Mouse (Mus musculus) heart, embryonic 12.5 days (tissue): ENCODE measurements around the gene Myo1g. TPM values are rescaled to one million over a fixed set of nuclear protein-coding genes. Genes with fewer than 3 reads are reported as not detected.
"Not testable (repeated sequence)": the region's sequence is repeated elsewhere in the genome, so short reads cannot be mapped to it uniquely, and the experiment has no call there.

ENCODE experiments used
- ATAC-seq: fragments of 200-750 bp; cut with Nextera tagmentation; 2 replicates; pipeline ENCODE4 v1.8.0; 2017; ENCODE audit warnings: moderate TSS enrichment, moderate library complexity; ENCODE audit not compliant: insufficient number of reproducible peaks, low FRiP score
- H3K27ac ChIP-seq: fragments of 300-500 bp; sonication (generic); 2 replicates; pipeline ENCODE4 v1.5.1; 2016; ENCODE audit warnings: mild to moderate bottlenecking, moderate library complexity; ENCODE audit not compliant: poor library complexity, severe bottlenecking
- H3K27me3 ChIP-seq: fragments of 300-500 bp; sonication (generic); replicated peaks from 2 replicates; pipeline ENCODE4 v1.6.1; 2016; ENCODE audit warnings: mild to moderate bottlenecking, moderate library complexity
- H3K36me3 ChIP-seq: fragments of 300-500 bp; sonication (generic); 2 replicates; pipeline ENCODE4 v1.6.1; 2016; ENCODE audit warnings: mild to moderate bottlenecking, moderate library complexity
- H3K4me1 ChIP-seq: fragments of 300-500 bp; sonication (generic); replicated peaks from 2 replicates; pipeline ENCODE4 v1.6.1; 2016; ENCODE audit warnings: mild to moderate bottlenecking
- H3K4me2 ChIP-seq: fragments of 300-500 bp; sonication (generic); 2 replicates; pipeline ENCODE4 v1.6.1; 2016; ENCODE audit warnings: mild to moderate bottlenecking, moderate library complexity
- H3K4me3 ChIP-seq: fragments of 300-500 bp; sonication (generic); 2 replicates; pipeline ENCODE4 v1.5.1; 2016; ENCODE audit warnings: mild to moderate bottlenecking
- H3K9ac ChIP-seq: fragments of 300-500 bp; sonication (generic); 2 replicates; pipeline ENCODE4 v1.6.1; 2016; ENCODE audit warnings: mild to moderate bottlenecking, moderate library complexity
- H3K9me3 ChIP-seq: fragments of 300-500 bp; sonication (generic); replicated peaks from 2 replicates; pipeline ENCODE4 v1.6.1; 2016; ENCODE audit warnings: mild to moderate bottlenecking, moderate library complexity
- WGBS: fragments of 180-500 bp; shearing (Covaris S2); methylation state at CpG from one replicate; pipeline ENCODE4 v1.1.7; 2016; 5-methylcytosine and 5-hydroxymethylcytosine counted together
- polyA plus RNA-seq: library from polyadenylated mRNA; unstranded; fragments of >200 nt; fragmentation: Nextera tagmentation; extraction: Ambion mirVana; gene quantifications from 2 replicates; pipeline ENCODE4 v1.2.1, GENCODE M21; 2016

Myo1g gene
- polyA plus RNA-seq, 1 experiment from 2014 or later, result 0.23 TPM

- Histone ChIP-seq H3K27ac (peak overlapping the region; percentile 86), H3K36me3 (peaks cover 38% of the 10 kb centered on the region), H3K27me3 (no peaks in the 10 kb centered on the region), H3K4me1 (peaks cover 11% of the 10 kb centered on the region), H3K9ac (peak overlapping the region; percentile 92), H3K4me2 (peak overlapping the region; percentile 87), H3K4me3 (peak overlapping the region; percentile 70), H3K9me3 (0 out of 2 replicates have a peak, but pooled peaks cover 3% of the 10 kb centered on the region)
- peak; percentile 98 for ATAC-seq
- under 1% methylated on average over 51 of the region's 51 CpGs for whole genome bisulfite sequencing
These were observed 7.6 kb upstream of the Myo1g start for GRCm38 (mm10) chr11:6528186-6529006.

- Histone ChIP-seq H3K9ac (peak overlapping the region; percentile 92), H3K27ac (peak overlapping the region; percentile 86), H3K9me3 (0 out of 2 replicates have a peak, but pooled peaks cover 3% of the 10 kb centered on the region), H3K4me1 (peaks cover 11% of the 10 kb centered on the region), H3K4me2 (peak overlapping the region; percentile 87), H3K36me3 (peaks cover 38% of the 10 kb centered on the region), H3K27me3 (no peaks in the 10 kb centered on the region), H3K4me3 (peak overlapping the region; percentile 70)
- 0 out of 2 replicates have a peak, but pooled peaks have one; percentile 43 for ATAC-seq
- WGBS, result 24% methylated on average over 10 of the region's 10 CpGs
These were observed 6.8 kb upstream of the Myo1g start for GRCm38 (mm10) chr11:6527256-6528185.

- peak overlapping the region; percentile 92 for H3K9ac ChIP-seq
- not testable (repeated sequence) for ATAC-seq, H3K9me3 ChIP-seq, H3K27me3 ChIP-seq
- peak overlapping the region; percentile 86 for H3K27ac ChIP-seq
- 67% methylated on average over 14 of the region's 16 CpGs for WGBS
- peaks cover 11% of the 10 kb centered on the region for H3K4me1 ChIP-seq
- H3K4me3 ChIP-seq, result peak overlapping the region; percentile 70
- peak overlapping the region; percentile 87 for H3K4me2 ChIP-seq
- peaks cover 38% of the 10 kb centered on the region for H3K36me3 ChIP-seq
These were observed 5.9 kb upstream of the Myo1g start for GRCm38 (mm10) chr11:6526526-6527255.

GRCm38 (mm10) chr11:6525241-6525640 lies 4.5 kb upstream of the Myo1g start:
- 95% methylated on average over 1 of the region's 1 CpGs for WGBS
- Histone ChIP-seq H3K9ac (no peak overlapping the region), H3K27me3 (no peaks in the 10 kb centered on the region), H3K27ac (no peak overlapping the region), H3K4me2 (no peak overlapping the region), H3K4me3 (no peak overlapping the region), H3K36me3 (peaks cover 38% of the 10 kb centered on the region), H3K9me3 (no peaks in the 10 kb centered on the region), H3K4me1 (peaks cover 11% of the 10 kb centered on the region)
- ATAC-seq, result no peak

- Histone ChIP-seq H3K9me3 (no peaks in the 10 kb centered on the region), H3K9ac (no peak overlapping the region), H3K4me3 (no peak overlapping the region), H3K27ac (no peak overlapping the region), H3K36me3 (peaks cover 38% of the 10 kb centered on the region), H3K4me2 (no peak overlapping the region), H3K4me1 (peaks cover 11% of the 10 kb centered on the region), H3K27me3 (no peaks in the 10 kb centered on the region)
- ATAC-seq, result no peak
- 88% methylated on average over 4 of the region's 4 CpGs for WGBS
These were observed 4.1 kb upstream of the Myo1g start for GRCm38 (mm10) chr11:6524880-6525238.

- WGBS, result 89% methylated on average over 8 of the region's 8 CpGs
- ATAC-seq, result no peak
- Histone ChIP-seq H3K36me3 (peaks cover 38% of the 10 kb centered on the region), H3K9me3 (no peaks in the 10 kb centered on the region), H3K9ac (no peak overlapping the region), H3K4me1 (peaks cover 11% of the 10 kb centered on the region), H3K4me2 (no peak overlapping the region), H3K4me3 (no peak overlapping the region), H3K27me3 (no peaks in the 10 kb centered on the region), H3K27ac (no peak overlapping the region)
These were observed 3.6 kb upstream of the Myo1g start for GRCm38 (mm10) chr11:6524165-6524879.

DNA sequence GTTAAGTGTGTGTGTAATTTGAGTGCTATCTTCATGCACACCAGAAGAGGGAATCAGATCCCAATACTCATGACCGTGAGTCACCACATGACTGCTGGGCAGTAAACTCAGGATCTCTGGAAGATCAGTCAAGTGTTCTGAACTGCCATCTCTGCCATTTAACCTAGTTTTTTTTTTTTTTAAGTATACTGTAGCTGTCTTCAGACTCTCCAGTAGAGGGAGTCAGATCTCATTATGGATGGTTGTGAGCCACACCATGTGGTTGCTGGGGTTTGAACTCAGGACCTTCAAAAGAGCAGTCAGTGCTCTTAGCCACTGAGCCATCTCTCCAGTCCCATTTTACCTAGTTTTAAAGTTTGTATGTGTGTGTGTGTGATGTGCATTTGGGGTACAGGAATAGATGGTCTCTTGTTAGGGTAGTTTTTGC lies 2.9 kb upstream of the Myo1g start:
- no peaks in the 10 kb centered on the region; the same call in 1 of the 2 replicates for H3K27me3 ChIP-seq
- 63% methylated on average over 1 of the region's 1 CpGs for WGBS
- peaks cover 11% of the 10 kb centered on the region for H3K4me1 ChIP-seq
- H3K4me3 ChIP-seq, result no peak overlapping the region
- H3K9ac ChIP-seq, result no peak overlapping the region
- no peak overlapping the region for H3K27ac ChIP-seq
- no peaks in the 10 kb centered on the region for H3K9me3 ChIP-seq
- H3K36me3 ChIP-seq, result peaks cover 38% of the 10 kb centered on the region
- H3K4me2 ChIP-seq, result no peak overlapping the region
- no peak for ATAC-seq

GRCm38 (mm10) chr11:6522782-6523525 lies 2.2 kb upstream of the Myo1g start:
- peaks cover 38% of the 10 kb centered on the region for H3K36me3 ChIP-seq
- no peak overlapping the region for H3K4me3 ChIP-seq
- 67% methylated on average over 9 of the region's 9 CpGs for WGBS
- no peaks in the 10 kb centered on the region for H3K9me3 ChIP-seq
- no peak overlapping the region for H3K27ac ChIP-seq
- no peak overlapping the region for H3K9ac ChIP-seq
- no peak for ATAC-seq
- H3K27me3 ChIP-seq, result no peaks in the 10 kb centered on the region; the same call in 1 of the 2 replicates
- H3K4me2 ChIP-seq, result no peak overlapping the region
- peaks cover 11% of the 10 kb centered on the region for H3K4me1 ChIP-seq

DNA sequence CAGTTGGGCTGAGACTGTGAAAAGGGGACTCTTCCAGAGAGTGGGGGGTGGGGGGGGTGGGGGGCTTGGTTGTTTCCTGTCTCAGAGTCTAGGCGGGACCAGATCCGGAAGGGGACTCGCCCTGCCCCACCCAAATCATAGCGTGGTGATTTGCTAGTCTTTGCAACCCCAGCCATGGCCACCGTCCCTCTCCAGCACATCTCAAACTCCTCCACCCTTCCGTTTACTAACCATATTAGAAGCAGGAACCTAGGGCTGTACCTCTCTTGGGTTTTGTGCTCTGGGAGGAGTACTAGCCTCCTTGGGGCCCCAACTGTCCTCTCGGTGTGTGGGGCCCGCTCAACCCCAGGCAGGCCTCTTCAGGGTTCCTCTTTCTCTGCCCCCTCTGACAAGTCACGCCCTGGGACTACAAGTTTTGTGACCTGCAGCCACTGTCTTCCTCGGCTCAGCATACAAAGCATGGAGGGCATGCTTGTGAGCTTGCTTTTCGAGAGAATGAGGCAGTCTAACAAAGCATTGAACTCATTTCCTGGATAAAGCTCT lies 1.2 kb downstream of the Myo1g start:
- no peak overlapping the region for H3K27ac ChIP-seq
- no peak overlapping the region for H3K9ac ChIP-seq
- no peak overlapping the region for H3K4me3 ChIP-seq
- WGBS, result 64% methylated on average over 11 of the region's 11 CpGs
- no peaks in the 10 kb centered on the region; the same call in 1 of the 2 replicates for H3K27me3 ChIP-seq
- H3K36me3 ChIP-seq, result peaks cover 11% of the 10 kb centered on the region
- H3K4me1 ChIP-seq, result peaks cover 5% of the 10 kb centered on the region; the same call in 1 of the 2 replicates
- no peak overlapping the region for H3K4me2 ChIP-seq
- H3K9me3 ChIP-seq, result no peaks in the 10 kb centered on the region
- ATAC-seq, result no peak
